Mouse (Mus musculus): ENCODE data around the gene Gm12216.
"Not testable (repeated sequence)": the region's sequence is repeated elsewhere in the genome, so short reads cannot be mapped to it uniquely, and the experiment has no call there.

The Gm12216 gene

GRCm38 (mm10) chr11:53770125-53770791 is 88.8 kb downstream of the Gm12216 start:
- ATAC-seq (ENCODE audit: low TSS enrichment), result peak; percentile 80

- ATAC-seq (ENCODE audit: low TSS enrichment), result peak; percentile 88
Observed at GRCm38 (mm10) chr11:53769760-53770124, 89.3 kb downstream of the Gm12216 start, which contains the start of gene Irf1. Gene Irf1, plus strand, starts transcription at chr11:53770014.

- ATAC-seq (ENCODE audit: low TSS enrichment), result no peak
Observed at GRCm38 (mm10) chr11:53769185-53769576, 89.9 kb downstream of the Gm12216 start.

DNA sequence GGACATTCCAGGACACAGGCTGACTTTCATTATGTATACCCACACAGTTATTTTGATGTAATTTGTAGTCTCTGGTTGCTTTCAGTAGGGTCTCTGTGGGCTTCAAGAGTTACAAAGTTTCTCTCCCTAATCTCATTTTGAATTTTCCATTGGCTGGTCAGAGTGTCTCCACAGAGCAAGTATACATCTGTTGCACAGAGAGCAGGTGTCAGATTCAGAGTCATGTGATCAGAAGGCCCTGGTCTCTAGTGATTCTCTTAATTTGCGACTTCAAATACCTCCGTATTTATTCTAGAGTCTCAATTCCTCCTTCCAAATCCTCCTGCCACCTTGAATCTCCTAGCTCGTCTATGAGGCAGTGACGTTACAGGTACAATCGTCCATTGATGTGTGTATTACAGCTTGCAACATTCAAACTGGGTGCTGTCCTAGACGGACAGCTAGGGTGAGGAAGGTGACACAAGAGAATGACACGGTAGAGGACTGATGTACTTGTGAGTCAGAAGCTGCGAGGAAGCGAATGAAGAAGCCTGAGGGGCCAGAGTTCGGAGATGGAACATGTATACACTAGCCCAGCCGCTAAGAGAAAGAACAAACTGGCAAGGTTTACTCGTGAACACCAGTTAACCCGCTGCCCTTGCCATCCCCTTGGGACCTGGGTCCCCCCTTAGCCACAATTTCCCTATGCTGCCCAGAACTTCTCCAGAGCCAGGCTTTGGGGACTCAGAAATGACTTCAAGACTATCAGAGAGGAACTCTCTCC is 90.5 kb downstream of the Gm12216 start:
- ATAC-seq (ENCODE audit: low TSS enrichment), result no peak

DNA sequence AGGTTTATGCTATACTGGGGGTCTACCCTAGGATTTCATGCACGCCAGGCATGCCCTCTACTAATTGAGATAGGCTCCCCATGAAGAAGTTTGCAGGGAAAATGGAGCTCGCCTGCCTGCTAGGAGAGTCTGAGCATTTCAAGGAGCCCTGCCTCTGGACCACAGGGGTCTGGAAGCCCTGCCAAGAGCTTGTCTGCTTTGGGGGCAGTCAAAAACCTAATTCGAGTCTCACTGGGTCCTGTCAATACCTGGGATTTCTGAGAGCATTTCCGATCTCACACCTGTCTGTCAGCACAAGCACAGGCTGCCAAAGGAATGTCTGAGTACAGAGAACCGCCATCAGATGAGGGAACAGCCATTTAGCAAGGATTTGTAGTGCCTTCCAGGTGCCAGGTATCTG is 94.5 kb downstream of the Gm12216 start:
- no peak for ATAC-seq (ENCODE audit: low TSS enrichment)

GRCm38 (mm10) chr11:53763496-53764140 is 95.4 kb downstream of the Gm12216 start:
- peak; percentile 76 for ATAC-seq (ENCODE audit: low TSS enrichment)

DNA sequence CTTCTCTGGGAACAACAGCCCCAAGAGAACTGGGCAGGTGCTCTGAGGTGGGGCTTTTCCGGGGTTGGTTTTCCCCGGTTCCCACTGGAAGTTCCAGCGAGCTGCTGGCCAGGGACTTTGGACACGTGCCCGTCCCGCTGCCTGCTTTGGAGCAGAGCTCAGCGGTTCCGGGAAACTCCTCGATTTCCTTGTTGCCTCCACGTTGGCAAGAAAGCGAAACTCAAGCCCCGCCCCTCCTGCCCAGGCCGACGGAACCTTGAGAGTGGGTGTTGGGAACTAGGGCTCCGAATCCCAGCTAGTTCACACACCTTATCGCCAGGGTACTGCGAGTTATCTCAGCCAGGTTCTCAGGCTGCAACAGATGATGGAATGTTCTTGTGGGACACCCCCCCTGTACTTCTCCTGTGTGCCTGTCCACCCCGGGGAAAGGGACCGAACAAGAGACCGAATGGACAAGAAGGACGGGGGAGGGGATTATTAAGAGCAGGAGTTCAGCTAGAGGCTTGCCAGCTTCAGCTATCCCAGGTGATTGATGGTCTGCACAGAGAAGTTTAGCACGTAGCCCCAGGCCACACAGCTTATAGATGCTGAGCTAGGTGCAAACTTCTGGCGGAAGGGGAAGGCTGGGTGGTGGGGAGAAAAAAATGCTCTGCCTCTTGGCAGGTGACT is 96.1 kb downstream of the Gm12216 start:
- ATAC-seq (ENCODE audit: low TSS enrichment), result no peak

- no peak for ATAC-seq (ENCODE audit: low TSS enrichment)
Observed at GRCm38 (mm10) chr11:53762426-53762825, 96.6 kb downstream of the Gm12216 start.

GRCm38 (mm10) chr11:53761822-53762221 is 97.2 kb downstream of the Gm12216 start:
- no peak for ATAC-seq (ENCODE audit: low TSS enrichment)

- no peak for ATAC-seq (ENCODE audit: low TSS enrichment)
Observed at GRCm38 (mm10) chr11:53761284-53761683, 97.8 kb downstream of the Gm12216 start.

- no peak for ATAC-seq (ENCODE audit: low TSS enrichment)
Observed at GRCm38 (mm10) chr11:53759545-53760406, 99.3 kb downstream of the Gm12216 start.

- no peak for ATAC-seq (ENCODE audit: low TSS enrichment)
Observed at GRCm38 (mm10) chr11:53758791-53759351, 100.2 kb downstream of the Gm12216 start.

- ATAC-seq (ENCODE audit: low TSS enrichment), result not testable (repeated sequence)
Observed at GRCm38 (mm10) chr11:53758033-53758432, 101.0 kb downstream of the Gm12216 start.

- no peak for ATAC-seq (ENCODE audit: low TSS enrichment)
Observed at GRCm38 (mm10) chr11:53757612-53758011, 101.4 kb downstream of the Gm12216 start.

GRCm38 (mm10) chr11:53755011-53755595 is 104.0 kb downstream of the Gm12216 start:
- ATAC-seq (ENCODE audit: low TSS enrichment), result no peak

- ATAC-seq (ENCODE audit: low TSS enrichment), result no peak
Observed at GRCm38 (mm10) chr11:53749716-53750352, 109.2 kb downstream of the Gm12216 start.

DNA sequence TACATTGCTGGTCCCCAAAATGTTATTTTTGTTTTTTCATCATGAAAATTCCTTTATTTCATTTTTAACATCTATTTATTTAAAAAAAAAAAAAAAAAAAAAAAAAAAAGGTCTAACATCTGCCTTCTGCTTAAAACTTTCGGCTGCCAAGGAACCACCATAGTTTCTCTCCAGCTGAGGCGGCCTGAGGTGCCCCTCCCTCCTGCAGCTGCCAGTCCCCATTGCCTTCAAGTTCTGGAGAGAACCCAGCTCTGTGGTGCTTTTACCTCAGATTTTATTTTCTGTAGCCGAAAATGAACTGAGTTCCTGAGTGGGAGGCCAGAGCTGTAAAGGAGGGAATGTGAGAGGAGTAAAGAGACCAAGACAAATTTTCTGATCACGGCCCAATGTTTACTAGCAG is 109.8 kb downstream of the Gm12216 start:
- ATAC-seq (ENCODE audit: low TSS enrichment), result no peak

DNA sequence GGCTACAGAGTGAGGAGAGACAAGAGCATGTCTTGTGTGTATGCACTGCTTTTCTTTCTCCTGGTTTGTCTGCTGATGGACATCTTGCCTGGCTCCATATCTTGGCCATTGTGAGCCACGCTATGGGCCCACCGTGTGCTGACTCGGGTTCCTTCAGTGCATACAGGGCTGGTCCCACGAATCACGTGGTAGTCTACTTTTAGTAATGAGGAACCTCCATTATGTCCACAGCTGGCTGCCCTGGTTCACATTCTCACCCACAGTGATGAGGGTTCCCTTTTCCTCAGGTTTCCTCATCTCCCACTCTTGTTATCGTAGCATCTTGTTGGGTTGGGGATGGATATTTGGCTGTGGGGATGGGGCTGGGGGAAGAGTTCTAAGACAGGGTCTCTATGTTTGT is 110.4 kb downstream of the Gm12216 start:
- no peak for ATAC-seq (ENCODE audit: low TSS enrichment)

- ATAC-seq (ENCODE audit: low TSS enrichment), result no peak
Observed at GRCm38 (mm10) chr11:53747985-53748384, 111.1 kb downstream of the Gm12216 start.

DNA sequence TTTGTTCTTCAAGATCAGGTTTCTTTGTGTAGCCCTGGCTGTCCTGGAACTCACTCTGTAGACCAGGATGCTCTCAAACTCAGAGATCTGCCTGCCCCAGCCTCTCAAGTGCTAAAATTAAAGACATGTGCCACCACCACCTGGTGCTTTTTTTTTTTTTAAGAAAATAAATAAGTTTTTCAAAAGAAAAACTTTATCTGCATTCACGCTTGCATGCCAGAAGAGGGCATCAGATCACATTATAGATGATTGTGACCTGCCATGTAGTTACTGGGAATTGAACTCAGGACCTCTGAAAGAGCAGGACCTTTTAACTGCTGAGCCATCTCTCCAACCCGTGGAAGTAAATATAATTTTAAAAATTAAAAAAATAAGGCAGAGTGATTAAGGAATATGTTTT is 113.8 kb downstream of the Gm12216 start:
- no peak for ATAC-seq (ENCODE audit: low TSS enrichment)

All from frontal cortex, adult (tissue).